Mouse (Mus musculus) layer of hippocampus, adult 2 months (tissue): ENCODE data around the gene Plxdc1. TPM values are rescaled to one million over a fixed set of nuclear protein-coding genes. Genes with fewer than 3 reads are reported as not detected.
"Not testable (repeated sequence)": the region's sequence is repeated elsewhere in the genome, so short reads cannot be mapped to it uniquely, and the experiment has no call there.

ENCODE experiments used
- DNase-seq, 2 experiments: peaks; one replicate each; pipeline ENCODE4 v3.0.0; 2022; ENCODE audit warnings: low spot score in 2 of 2
- H3K27ac ChIP-seq: fragments of 200-600 bp; 2 replicates; pipeline ENCODE4 v1.8.1; 2022
- H3K4me3 ChIP-seq: fragments of 200-600 bp; 2 replicates; pipeline ENCODE4 v1.8.1; 2022; ENCODE audit warnings: mild to moderate bottlenecking
- CTCF ChIP-seq: fragments of 200-600 bp; conservative IDR thresholded peaks from 2 replicates; pipeline ENCODE4 v1.8.1; 2022; ENCODE audit warnings: antibody characterized with exemption, mild to moderate bottlenecking, moderate library complexity
- total RNA-seq, 2 experiments: library from RNA; stranded (reverse); gene quantifications; 2 replicates each; pipeline ENCODE4 v1.2.3; 2021

Gene Plxdc1
- total RNA-seq, 2 experiments from 2014 or later: 9.0 to 10.3 TPM

GRCm38 (mm10) chr11:97955146-97955902 lies 30.9 kb downstream of the Plxdc1 start:
- DNase-seq: no peak
- Histone ChIP-seq H3K27ac (no peak overlapping the region), H3K4me3 (no peak overlapping the region)
- TF ChIP-seq CTCF: no peak

- H3K4me3 ChIP-seq: no peak overlapping the region
- no peak overlapping the region for H3K27ac ChIP-seq
- DNase-seq: no peak
- no peak for TF ChIP-seq CTCF
Observed at GRCm38 (mm10) chr11:97954469-97955141, 31.6 kb downstream of the Plxdc1 start.

GRCm38 (mm10) chr11:97953939-97954275 lies 32.3 kb downstream of the Plxdc1 start:
- Histone ChIP-seq H3K4me3 (no peak overlapping the region), H3K27ac (no peak overlapping the region)
- TF ChIP-seq CTCF: no peak
- DNase-seq: no peak

- no peak for DNase-seq
- Histone ChIP-seq H3K4me3 (no peak overlapping the region), H3K27ac (no peak overlapping the region)
- TF ChIP-seq CTCF: no peak
Observed at GRCm38 (mm10) chr11:97953179-97953938, 32.9 kb downstream of the Plxdc1 start.

GRCm38 (mm10) chr11:97952367-97953006 lies 33.8 kb downstream of the Plxdc1 start:
- DNase-seq: no peak
- no peak overlapping the region for H3K4me3 ChIP-seq
- TF ChIP-seq CTCF: no peak
- no peak overlapping the region for H3K27ac ChIP-seq

- no peak for DNase-seq
- Histone ChIP-seq H3K4me3 (no peak overlapping the region), H3K27ac (no peak overlapping the region)
- TF ChIP-seq CTCF: no peak
Observed at GRCm38 (mm10) chr11:97949703-97950475, 36.4 kb downstream of the Plxdc1 start.

GRCm38 (mm10) chr11:97947426-97947825 lies 38.8 kb downstream of the Plxdc1 start:
- no peak for DNase-seq
- H3K4me3 ChIP-seq: no peak overlapping the region
- TF ChIP-seq CTCF: peak; percentile 67
- no peak overlapping the region for H3K27ac ChIP-seq

GRCm38 (mm10) chr11:97945738-97946289 lies 40.4 kb downstream of the Plxdc1 start:
- not testable (repeated sequence) for DNase-seq, H3K4me3 ChIP-seq, H3K27ac ChIP-seq

- DNase-seq: peak in 1 of 2 experiments; percentile 35
- H3K27ac ChIP-seq: no peak overlapping the region
Observed at GRCm38 (mm10) chr11:97945031-97945430, 41.2 kb downstream of the Plxdc1 start.

GRCm38 (mm10) chr11:97943256-97943655 lies 43.0 kb downstream of the Plxdc1 start:
- no peak for TF ChIP-seq CTCF
- no peak overlapping the region for H3K27ac ChIP-seq
- no peak overlapping the region for H3K4me3 ChIP-seq
- DNase-seq: no peak

More at GRCm38 (mm10) chr11:97945031-97945430, 41.2 kb downstream of the Plxdc1 start:
- TF ChIP-seq CTCF: no peak
- H3K4me3 ChIP-seq: no peak overlapping the region

- Histone ChIP-seq H3K4me3 (no peak overlapping the region), H3K27ac (no peak overlapping the region)
- no peak for DNase-seq
- no peak for TF ChIP-seq CTCF
Observed at GRCm38 (mm10) chr11:97942420-97943111, 43.7 kb downstream of the Plxdc1 start.
